Mouse (Mus musculus): ENCODE measurements around the gene Rangap1.

Gene Rangap1

GRCm38 (mm10) chr15:81744992-81745600 lies at the start of gene Rangap1, which contains the start of gene Zc3h7b:
TSS of gene Rangap1 (minus strand) at chr15:81745530.
TSS of gene Zc3h7b (plus strand) at chr15:81745057.
- peak; percentile 85 for DNase-seq (ENCODE audit: extremely low read depth, insufficient read length, low spot score)

GRCm38 (mm10) chr15:81792444-81792843 lies 47.1 kb upstream of the Rangap1 start:
- DNase-seq (ENCODE audit: extremely low read depth, insufficient read length, low spot score) = no peak

DNA sequence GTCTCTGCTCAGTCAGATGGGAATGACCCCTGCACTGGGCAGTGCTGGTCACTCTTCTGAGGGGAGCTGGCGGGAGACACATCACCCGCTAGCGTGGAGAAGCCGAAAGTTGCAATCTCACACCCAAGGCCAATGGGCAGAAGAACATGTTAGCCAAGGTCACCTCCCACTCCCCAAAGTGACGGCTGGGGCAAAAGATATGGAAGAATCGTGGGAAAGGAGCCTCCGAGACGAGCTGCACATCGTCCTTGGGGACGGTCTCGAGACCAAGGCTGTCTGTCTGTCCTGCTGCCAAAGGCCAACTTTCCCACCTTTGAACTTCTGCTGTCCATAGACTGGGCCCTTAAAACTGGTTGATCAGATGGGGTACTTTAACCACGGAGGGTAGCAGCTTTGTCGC lies 42.2 kb upstream of the Rangap1 start:
- DNase-seq (ENCODE audit: extremely low read depth, insufficient read length, low spot score) = no peak

DNA sequence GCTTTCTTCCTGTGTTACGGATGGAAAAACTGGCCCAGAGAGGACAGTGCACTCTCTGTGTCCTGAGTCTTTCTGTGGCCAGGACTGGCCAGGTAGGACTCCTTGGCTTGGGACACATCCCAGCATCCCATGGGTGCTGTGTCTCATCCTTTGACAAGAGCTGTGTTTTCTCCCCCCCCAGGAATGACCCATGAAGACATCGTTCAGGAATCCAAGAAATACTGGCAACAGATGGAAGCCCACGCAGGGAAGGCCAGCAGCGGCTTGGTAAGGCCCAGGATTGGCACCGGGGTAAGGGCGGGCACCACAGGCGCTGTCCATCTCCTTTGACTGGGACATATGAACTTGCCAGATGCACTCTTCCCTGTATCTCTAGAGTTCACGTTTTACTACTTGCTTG lies 40.4 kb upstream of the Rangap1 start:
- DNase-seq (ENCODE audit: extremely low read depth, insufficient read length, low spot score) = no peak

- no peak for DNase-seq (ENCODE audit: extremely low read depth, insufficient read length, low spot score)
These were observed 39.4 kb upstream of the Rangap1 start for GRCm38 (mm10) chr15:81784762-81785161.

GRCm38 (mm10) chr15:81781816-81782215 lies 36.5 kb upstream of the Rangap1 start:
- no peak for DNase-seq (ENCODE audit: extremely low read depth, insufficient read length, low spot score)

DNA sequence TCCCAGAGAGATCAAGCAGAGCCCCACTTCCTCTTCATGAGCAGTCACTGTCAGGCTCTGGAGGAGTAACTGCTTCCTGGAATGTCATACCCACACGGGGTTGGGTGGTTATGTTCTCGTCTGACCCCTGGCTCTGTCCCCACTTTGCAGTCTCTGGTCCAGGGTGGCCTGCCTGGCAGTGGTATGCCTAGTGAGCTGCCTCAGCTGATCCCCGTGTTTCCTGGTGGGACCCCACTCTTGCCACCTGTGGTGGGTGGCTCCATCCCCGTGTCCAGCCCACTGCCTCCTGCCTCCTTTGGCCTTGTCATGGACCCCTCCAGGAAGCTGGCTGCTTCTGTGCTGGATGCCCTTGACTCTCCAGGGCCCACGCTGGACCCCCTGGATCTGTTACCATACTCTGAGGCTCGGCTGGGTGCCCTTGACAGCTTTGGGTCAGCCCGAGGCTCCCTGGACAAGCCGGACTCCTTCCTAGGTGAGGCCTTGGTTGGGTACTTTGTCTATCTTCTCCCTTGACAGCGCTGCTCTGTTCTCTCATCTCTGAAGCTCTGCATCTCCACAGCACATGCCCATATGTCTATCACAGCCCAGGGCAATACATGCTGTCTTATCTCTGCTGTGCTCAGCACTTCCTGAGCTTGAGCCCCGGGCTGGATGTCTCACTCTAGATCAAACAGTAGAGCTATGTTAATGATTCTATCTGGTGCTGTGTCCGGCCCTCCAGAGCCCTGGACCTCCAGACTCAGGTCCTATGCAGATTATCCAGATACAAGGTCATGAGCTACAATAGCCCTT lies 31.5 kb upstream of the Rangap1 start:
- DNase-seq (ENCODE audit: extremely low read depth, insufficient read length, low spot score) = no peak

DNA sequence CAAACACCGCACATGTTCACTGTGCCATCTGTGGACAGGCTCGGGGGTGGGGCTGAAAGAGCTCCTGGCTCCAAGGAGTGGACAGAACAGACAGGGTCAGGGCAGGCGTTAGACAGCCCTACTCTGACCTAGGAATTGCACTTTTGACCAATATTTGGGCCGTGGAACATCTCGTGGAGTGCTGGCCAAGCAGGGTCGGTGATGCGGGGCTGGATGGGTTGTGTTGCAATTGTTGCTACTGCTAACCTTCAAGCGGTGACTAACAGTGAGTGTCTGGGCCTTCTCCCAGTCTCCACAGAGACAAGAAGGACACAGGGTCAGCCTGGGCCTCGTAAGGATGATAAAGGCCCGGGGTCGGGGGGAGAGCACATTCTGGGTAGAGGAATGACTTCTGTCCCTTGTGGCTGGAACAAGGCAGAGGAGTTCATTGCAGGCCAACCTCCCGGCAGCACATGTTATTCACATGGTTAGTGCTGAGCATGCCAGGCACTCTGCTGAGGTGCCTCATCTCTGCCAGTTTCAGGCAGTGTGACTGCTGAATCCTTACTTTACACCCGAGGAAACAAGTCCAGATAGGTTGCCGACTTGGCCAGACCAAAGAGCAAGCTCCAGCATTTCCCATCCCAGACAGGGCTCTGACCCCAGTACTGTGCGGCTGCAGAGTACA lies 29.3 kb upstream of the Rangap1 start:
- DNase-seq (ENCODE audit: extremely low read depth, insufficient read length, low spot score) = no peak

- DNase-seq (ENCODE audit: extremely low read depth, insufficient read length, low spot score) = no peak
These were observed 27.2 kb upstream of the Rangap1 start for GRCm38 (mm10) chr15:81772431-81773120.

DNA sequence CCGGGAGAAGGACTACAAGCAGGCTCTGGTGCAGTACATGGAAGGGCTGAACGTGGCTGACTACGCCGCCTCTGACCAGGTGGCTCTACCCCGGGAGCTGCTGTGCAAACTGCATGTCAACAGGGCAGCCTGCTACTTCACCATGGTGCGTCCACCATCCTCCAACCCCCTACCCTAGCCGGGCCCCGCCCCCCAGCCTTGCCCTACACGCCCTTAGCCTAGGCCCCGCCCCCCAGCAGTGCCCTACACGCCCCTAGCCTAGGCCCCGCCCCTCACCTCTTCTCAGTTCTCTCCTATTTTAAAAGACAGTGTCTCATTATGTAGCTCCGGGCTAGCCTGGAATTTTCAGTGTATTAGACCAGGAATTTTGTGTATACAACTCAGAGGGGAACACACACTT lies 23.7 kb upstream of the Rangap1 start:
- DNase-seq (ENCODE audit: extremely low read depth, insufficient read length, low spot score) = no peak

DNA sequence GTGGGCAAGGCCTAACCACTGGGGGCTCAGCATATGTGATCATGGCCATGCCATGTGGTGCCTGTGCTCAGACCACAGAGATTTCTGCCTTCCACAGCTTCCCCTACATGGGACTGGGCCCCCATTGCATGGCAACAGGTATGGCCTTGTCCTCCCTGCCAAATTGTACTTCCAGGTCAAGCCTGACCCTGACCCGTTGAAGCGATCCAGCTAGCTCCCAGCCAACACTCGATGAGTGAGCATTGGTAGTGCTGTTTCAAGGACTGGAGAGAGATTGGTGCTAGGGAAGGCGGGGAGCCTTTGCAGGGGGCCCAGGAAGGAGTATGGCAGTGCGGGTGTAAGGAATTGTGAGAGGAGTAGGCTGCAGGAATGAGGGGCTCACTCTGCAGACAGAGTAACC lies 21.1 kb upstream of the Rangap1 start:
- no peak for DNase-seq (ENCODE audit: extremely low read depth, insufficient read length, low spot score)

DNA sequence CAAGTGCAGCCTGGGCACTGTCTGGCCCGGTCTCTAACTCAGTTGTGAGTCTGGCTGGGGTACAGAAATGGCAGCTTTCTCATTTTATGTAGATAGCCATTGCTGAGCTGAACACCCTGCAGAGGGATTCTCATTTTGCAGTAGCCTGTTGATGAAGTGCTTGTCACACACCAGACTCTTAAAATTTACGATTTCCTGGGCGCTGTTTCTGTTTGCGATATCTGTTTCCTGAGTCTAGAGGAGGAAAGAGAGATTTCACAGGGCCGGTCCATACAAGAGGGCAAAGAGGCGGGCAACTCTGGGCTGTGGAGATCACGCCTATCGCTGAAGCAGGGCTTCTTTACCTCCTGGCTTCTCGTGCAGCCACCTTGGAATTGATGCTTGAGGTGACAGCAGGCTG lies 20.3 kb upstream of the Rangap1 start:
- no peak for DNase-seq (ENCODE audit: extremely low read depth, insufficient read length, low spot score)

DNA sequence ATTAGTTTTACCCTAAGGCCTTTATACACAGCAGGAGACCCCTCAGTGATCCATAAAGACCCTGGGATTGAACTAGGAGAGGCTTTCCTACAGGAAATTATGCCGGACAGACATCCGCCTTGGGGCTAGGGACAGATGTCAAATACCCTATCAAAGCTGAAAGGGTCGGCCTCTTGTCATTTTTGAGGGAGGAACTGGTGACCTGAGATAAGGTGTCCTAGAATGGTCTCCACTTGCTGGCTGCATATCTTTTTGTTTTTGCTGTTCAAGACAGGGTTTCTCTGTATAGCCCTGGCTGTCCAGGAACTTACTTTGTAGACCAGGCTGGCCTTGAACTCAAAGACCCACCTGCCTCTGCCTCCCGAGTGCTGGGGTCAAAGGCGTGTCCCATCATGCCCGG lies 19.2 kb upstream of the Rangap1 start:
- no peak for DNase-seq (ENCODE audit: extremely low read depth, insufficient read length, low spot score)

- no peak for DNase-seq (ENCODE audit: extremely low read depth, insufficient read length, low spot score)
These were observed 16.6 kb upstream of the Rangap1 start for GRCm38 (mm10) chr15:81761959-81762358.

- DNase-seq (ENCODE audit: extremely low read depth, insufficient read length, low spot score) = no peak
These were observed 16.1 kb upstream of the Rangap1 start for GRCm38 (mm10) chr15:81761381-81761780.

- DNase-seq (ENCODE audit: extremely low read depth, insufficient read length, low spot score) = no peak
These were observed 15.2 kb upstream of the Rangap1 start for GRCm38 (mm10) chr15:81760361-81761079.

- DNase-seq (ENCODE audit: extremely low read depth, insufficient read length, low spot score) = no peak
These were observed 14.2 kb upstream of the Rangap1 start for GRCm38 (mm10) chr15:81759542-81759941.

GRCm38 (mm10) chr15:81758701-81759100 lies 13.4 kb upstream of the Rangap1 start:
- DNase-seq (ENCODE audit: extremely low read depth, insufficient read length, low spot score) = no peak

GRCm38 (mm10) chr15:81753669-81754068 lies 8.3 kb upstream of the Rangap1 start:
- DNase-seq (ENCODE audit: extremely low read depth, insufficient read length, low spot score) = no peak

DNA sequence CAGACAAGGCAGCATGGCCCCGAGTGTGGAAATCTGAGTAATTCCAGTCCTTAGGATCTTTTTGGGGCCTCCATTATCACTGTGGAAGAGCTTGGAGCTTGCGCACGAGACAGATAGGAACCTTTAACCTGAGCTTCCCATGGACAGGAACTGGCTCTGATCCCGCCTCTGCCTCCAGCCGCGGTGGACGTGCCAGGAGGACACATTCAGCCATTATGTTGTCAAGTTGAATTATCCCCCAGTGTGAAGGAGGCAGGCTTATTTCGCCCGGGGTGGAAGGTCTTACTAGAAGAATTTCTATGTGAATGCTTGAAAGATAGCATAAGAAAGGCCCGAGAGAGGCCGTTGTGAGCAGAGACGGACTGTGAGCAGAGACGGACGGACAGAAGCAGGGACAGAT lies 4.4 kb upstream of the Rangap1 start:
- DNase-seq (ENCODE audit: extremely low read depth, insufficient read length, low spot score) = no peak
